In the genomic region with DNA sequence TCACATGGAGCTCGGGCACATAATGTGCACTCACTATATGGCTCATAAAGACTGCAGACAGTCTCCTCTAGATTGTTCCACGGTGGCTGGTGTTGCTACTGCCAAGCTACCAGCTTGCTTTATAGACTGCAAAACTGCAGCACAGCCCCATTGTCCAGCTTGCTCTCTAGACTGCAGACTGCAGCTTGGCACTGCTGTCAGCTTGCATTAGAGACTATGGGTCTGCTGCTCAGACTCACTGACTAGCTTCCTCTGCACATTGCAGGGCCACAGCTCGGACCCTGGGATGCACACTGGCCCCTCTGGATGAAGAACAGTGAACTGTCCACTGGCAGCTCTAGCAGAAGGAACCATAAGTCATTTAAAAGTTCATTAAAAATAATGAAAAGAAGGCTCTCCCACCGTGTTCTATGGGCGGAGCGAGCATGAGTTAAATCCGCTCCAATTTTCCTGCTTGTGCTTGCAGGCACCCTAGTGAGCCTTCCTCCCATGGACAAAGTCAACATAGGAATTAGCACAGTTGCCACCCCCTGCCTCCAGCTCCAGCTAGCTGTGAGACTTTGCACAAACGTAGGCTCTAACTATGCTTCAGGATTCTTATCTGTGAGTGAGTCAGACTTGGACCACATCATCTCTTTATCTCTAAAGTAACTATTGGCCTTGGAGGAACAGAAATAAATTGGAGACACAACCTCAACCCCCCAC, we compare ENCODE assay signal across 16 mouse cellular contexts.
DNase-seq lines count a peak whose midpoint lies in the region; ATAC-seq lines count a peak whose summit lies in the region.
"Had no signal": no experiment of that assay in that cellular context is flagged by ENCODE, and none has a peak within 500 bp of the region (broad histone marks: within the 10 kb centered on the region; RNA-seq: fewer than 3 reads in every experiment).

No protein-coding gene starts in this region.

- 57% methylated on average over 8 of the region's 8 CpGs for WGBS in heart, embryonic 12.5 days
- 69% methylated on average over 8 of the region's 8 CpGs for WGBS in heart, embryonic 11.5 days (ENCODE audit: insufficient replicate concordance)
- WGBS in hindbrain, embryonic 16.5 days, result 57% methylated on average over 8 of the region's 8 CpGs

- intact Hi-C loops in left cerebral cortex, postnatal 4 days (cut with DNase I), result loop anchor here (5.0 kb wide), 1 partner anchor 254 kb away; the partner anchor contains the start of genes Ccdc148 and Pkp4

- H3K9ac ChIP-seq in heart, embryonic 12.5 days, result 0 out of 2 replicates have a peak overlapping the region, but pooled peaks have one; percentile 11
- no peak overlapping the region for H3K9ac ChIP-seq in heart, embryonic 11.5 days (ENCODE audit: low read depth, low read length)
- no peak overlapping the region for H3K9ac ChIP-seq in hindbrain, embryonic 16.5 days (ENCODE audit: low read depth, low read length)
- H3K9ac ChIP-seq: embryonic facial prominence, embryonic 15.5 days; forebrain, embryonic 13.5 days had no signal

- no peaks in the 10 kb centered on the region for H3K36me3 ChIP-seq in heart, embryonic 12.5 days
- H3K36me3 ChIP-seq in heart, embryonic 11.5 days (ENCODE audit: control insufficient read depth, insufficient read depth, low read length), result no peaks in the 10 kb centered on the region
- no peaks in the 10 kb centered on the region for H3K36me3 ChIP-seq in hindbrain, embryonic 16.5 days (ENCODE audit: control insufficient read depth, insufficient read depth, low read length)
- H3K36me3 ChIP-seq: embryonic facial prominence, embryonic 15.5 days had no signal

- peaks cover 26% of the 10 kb centered on the region for H3K4me1 ChIP-seq in heart, embryonic 12.5 days (replicated peaks)
- H3K4me1 ChIP-seq in heart, embryonic 11.5 days (ENCODE audit: control insufficient read depth, insufficient read depth, low read length), result peaks cover 13% of the 10 kb centered on the region
- H3K4me1 ChIP-seq in hindbrain, embryonic 16.5 days (ENCODE audit: control insufficient read depth, insufficient read depth, low read depth, low read length), result peaks cover 6% of the 10 kb centered on the region; the same call in 1 of the 2 replicates

- H3K4me3 ChIP-seq in heart, embryonic 12.5 days, result no peak overlapping the region
- H3K4me3 ChIP-seq in heart, embryonic 11.5 days (ENCODE audit: low read depth, low read length), result no peak overlapping the region
- H3K4me3 ChIP-seq in hindbrain, embryonic 16.5 days (ENCODE audit: low read length), result no peak overlapping the region
- H3K4me3 ChIP-seq: embryonic facial prominence, embryonic 15.5 days; forebrain, embryonic 13.5 days; myocyte had no signal

- no peaks in the 10 kb centered on the region for H3K27me3 ChIP-seq in heart, embryonic 12.5 days (replicated peaks)
- no peaks in the 10 kb centered on the region; the same call in 1 of the 2 replicates for H3K27me3 ChIP-seq in heart, embryonic 11.5 days (ENCODE audit: control insufficient read depth, insufficient read depth, low read length)
- no peaks in the 10 kb centered on the region for H3K27me3 ChIP-seq in hindbrain, embryonic 16.5 days (replicated peaks; ENCODE audit: control insufficient read depth, insufficient read depth, low read length)
- H3K27me3 ChIP-seq: embryonic facial prominence, embryonic 15.5 days; forebrain, embryonic 13.5 days had no signal

- 0 out of 2 replicates have a peak, but pooled peaks cover 4% of the 10 kb centered on the region for H3K9me3 ChIP-seq in heart, embryonic 12.5 days (replicated peaks)
- H3K9me3 ChIP-seq in heart, embryonic 11.5 days (replicated peaks; ENCODE audit: control insufficient read depth, low read length), result peaks cover 6% of the 10 kb centered on the region
- H3K9me3 ChIP-seq in hindbrain, embryonic 16.5 days (ENCODE audit: control insufficient read depth, low read length), result peaks cover 2% of the 10 kb centered on the region; the same call in 1 of the 2 replicates
- H3K9me3 ChIP-seq: embryonic facial prominence, embryonic 15.5 days; forebrain, embryonic 13.5 days had no signal

- peak; percentile 36 for DNase-seq in left cerebral cortex, postnatal 4 days
- DNase-seq in left cerebral cortex, adult 18-20 months (ENCODE audit: low spot score in 2 of 2), result no peak
- peak; percentile 68 for DNase-seq in retina, embryonic 14.5 days (ENCODE audit: low spot score)
- no peak for DNase-seq in spleen, postnatal 4 days (ENCODE audit: low spot score in 2 of 2)
- DNase-seq: adrenal gland, postnatal 25 days; kidney, adult 8-10 months; liver; lung, adult 2 months; thymus, postnatal 14 days had no signal

- no peak overlapping the region; the same call in 1 of the 2 replicates for H3K27ac ChIP-seq in heart, embryonic 12.5 days (ENCODE audit: poor library complexity, severe bottlenecking)
- H3K27ac ChIP-seq in heart, embryonic 11.5 days (ENCODE audit: low read depth, low read length), result no peak overlapping the region
- no peak overlapping the region for H3K27ac ChIP-seq in hindbrain, embryonic 16.5 days (ENCODE audit: low read depth, low read length)
- H3K27ac ChIP-seq: embryonic facial prominence, embryonic 15.5 days; forebrain, embryonic 13.5 days had no signal

- no peak overlapping the region; the same call in 1 of the 2 replicates for H3K4me2 ChIP-seq in heart, embryonic 12.5 days
- H3K4me2 ChIP-seq in heart, embryonic 11.5 days, result no peak overlapping the region
- no peak overlapping the region for H3K4me2 ChIP-seq in hindbrain, embryonic 16.5 days (ENCODE audit: low read length)
- H3K4me2 ChIP-seq: embryonic facial prominence, embryonic 15.5 days; forebrain, embryonic 13.5 days had no signal

- peak; percentile 65; the same call in 1 of the 2 replicates for ATAC-seq in heart, embryonic 12.5 days (ENCODE audit: insufficient number of reproducible peaks, low FRiP score)
- no peak for ATAC-seq in heart, embryonic 11.5 days (replicated peaks; ENCODE audit: insufficient number of reproducible peaks, low FRiP score, low TSS enrichment)
- peak; percentile 22; the same call in 1 of the 2 replicates for ATAC-seq in hindbrain, embryonic 16.5 days
- no peak for ATAC-seq in activated CD4-positive, CD25-positive, alpha-beta regulatory T cell, adult 4 months

Comparison
In these comparisons a context has a peak if more than half of its experiments do, and no peak if none do; other contexts are left out.
1. ATAC-seq: peak in heart, embryonic 12.5 days (single experiment) and hindbrain, embryonic 16.5 days (single experiment); none in heart, embryonic 11.5 days (single experiment) and activated CD4-positive, CD25-positive, alpha-beta regulatory T cell, adult 4 months (single experiment).
2. DNase-seq: peak in left cerebral cortex, postnatal 4 days (single experiment) and retina, embryonic 14.5 days (single experiment); none in left cerebral cortex, adult 18-20 months (0 of 2) and spleen, postnatal 4 days (0 of 2).